Mouse (Mus musculus) kidney, adult 8-10 months (tissue): ENCODE results near the gene Fkbp8.

Experiments used
- DNase-seq, 2 experiments: peaks; one replicate each; pipeline ENCODE4 v3.0.0; 2022

Fkbp8 gene

GRCm38 (mm10) chr8:70529741-70530161 lies 2.2 kb downstream of the Fkbp8 start:
- DNase-seq: no peak

GRCm38 (mm10) chr8:70530314-70530713 lies 2.8 kb downstream of the Fkbp8 start:
- no peak for DNase-seq

DNA sequence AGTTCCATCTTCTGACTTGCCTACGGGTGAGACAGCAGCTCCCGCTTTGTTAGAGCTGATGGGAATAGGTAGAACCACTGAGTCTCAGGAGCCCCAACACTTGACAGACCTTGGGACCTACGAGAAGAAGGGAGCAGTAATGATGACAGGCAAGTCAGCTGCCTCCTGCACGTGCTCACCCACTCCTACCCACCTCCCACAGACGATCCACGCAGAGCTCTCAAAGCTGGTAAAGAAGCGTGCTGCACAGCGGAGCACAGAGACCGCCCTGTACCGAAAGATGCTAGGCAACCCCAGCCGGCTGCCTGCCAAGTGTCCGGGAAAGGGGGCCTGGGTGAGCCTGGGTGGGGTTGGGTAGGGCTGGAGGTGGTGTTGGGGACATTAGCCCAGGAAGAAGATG lies 6.8 kb downstream of the Fkbp8 start:
- DNase-seq: no peak

- DNase-seq: no peak
Measured at GRCm38 (mm10) chr8:70535221-70535620, 7.7 kb downstream of the Fkbp8 start.

DNA sequence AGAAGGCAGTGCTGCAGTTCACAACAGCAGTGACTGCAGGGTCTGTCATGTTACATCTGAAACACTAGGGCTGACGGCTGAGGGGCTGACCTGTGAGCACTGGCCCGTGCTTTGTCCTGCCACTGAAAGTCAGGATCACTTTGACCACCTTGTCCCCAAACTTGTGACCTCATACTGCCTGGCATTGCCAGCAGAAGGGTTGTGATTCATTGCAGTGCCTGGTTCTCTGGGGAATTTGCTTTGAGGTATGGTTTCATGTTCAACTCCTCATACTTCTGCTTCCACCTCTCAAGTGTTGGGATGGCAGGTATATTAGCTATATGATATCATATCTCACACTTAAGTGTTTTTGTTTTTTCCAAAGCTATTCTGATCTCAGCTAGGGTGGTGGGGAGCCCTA lies 8.2 kb downstream of the Fkbp8 start:
- no peak for DNase-seq

DNA sequence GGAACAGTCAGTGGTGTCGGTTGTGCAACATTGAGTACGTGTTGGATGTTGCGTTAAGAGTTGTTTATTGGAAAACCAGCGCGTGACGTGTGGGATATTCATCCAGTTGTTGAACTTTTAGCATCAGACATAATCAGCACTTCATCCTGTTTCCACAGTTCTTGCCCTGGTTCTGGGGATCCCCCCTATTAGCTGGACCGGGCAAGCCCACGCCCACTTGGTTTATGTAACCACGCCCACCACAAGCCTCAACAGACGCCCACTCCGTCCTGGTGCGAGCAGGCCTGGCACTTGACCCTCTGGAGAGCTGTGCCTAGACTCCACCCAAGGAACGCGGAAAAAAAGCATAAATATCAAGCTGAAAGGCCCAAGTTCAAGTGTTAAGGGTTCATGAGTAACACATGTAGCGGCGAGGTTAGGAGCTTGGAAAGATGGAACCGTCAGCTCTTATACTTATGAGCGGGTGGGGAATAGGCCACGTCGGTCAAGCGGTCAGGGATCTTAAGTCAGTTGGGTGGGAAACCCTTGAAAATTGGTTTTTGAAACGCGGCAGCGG lies 10.6 kb downstream of the Fkbp8 start:
- peak; percentile 66 to 75 for DNase-seq

GRCm38 (mm10) chr8:70538633-70539076 lies 11.1 kb downstream of the Fkbp8 start:
- peak; percentile 99 to 100 for DNase-seq

DNA sequence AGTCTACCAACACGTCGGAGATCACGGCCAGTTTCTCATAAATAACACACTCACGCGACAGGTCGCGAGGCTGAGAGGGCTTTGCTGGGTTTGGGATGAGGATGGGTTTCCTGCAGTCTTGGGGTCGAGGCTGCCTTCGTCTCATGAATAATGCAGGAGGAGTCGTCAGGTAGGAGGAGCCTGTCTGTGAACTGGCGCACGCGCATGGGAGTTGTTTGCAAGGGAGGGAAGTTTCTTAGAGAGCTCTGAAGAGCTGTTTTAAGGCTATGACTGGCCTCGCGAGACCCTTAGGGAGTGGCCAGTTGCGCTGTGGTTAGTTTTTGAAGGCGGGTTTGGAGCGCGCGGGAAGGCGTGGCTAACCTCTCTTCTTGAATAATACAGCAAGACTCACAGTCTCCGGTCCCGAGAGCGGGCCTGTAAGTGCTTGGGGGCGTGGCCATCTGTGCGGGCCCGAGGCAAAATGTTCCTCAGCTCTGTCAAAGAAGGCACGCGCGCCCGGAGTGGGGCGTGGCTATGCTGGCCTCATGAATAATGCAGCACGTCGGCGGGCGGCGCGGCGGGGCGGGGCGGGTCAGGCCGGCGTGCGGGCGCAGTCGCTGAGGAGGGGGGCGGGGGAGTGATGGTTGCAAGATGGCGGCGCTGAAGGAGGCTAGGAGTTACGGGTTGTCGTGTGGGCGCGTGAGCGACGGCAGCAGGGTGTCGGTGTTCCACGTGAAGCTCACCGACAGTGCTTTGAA lies 11.7 kb downstream of the Fkbp8 start, which contains the start of gene Ell:
TSS of gene Ell (plus strand) at position 381 of the 737 bp plus-strand sequence.
- DNase-seq: peak; percentile 100

GRCm38 (mm10) chr8:70540013-70540506 lies 12.5 kb downstream of the Fkbp8 start:
- peak in 1 of 2 experiments; percentile 24 for DNase-seq

GRCm38 (mm10) chr8:70540507-70541071 lies 13.1 kb downstream of the Fkbp8 start:
- DNase-seq: peak in 1 of 2 experiments; percentile 52

DNA sequence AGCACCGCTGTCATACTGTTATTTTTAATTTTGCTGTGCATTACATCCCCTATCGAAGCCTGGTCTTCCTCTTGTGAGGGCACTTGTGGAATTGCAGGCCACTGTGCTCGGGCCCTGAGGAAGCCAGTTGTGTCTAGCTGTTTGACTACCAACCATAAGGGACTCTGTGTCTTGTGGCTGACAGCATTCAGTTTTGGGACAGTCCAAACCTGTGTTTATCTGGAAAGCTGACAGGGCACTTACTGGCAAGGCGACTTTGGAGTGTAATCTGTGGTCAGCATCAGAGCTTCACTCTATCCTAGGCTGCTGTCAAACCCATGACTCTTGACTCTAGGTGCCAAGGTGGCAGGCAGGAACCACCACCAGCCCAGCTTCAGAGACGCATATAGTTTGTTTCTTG lies 13.6 kb downstream of the Fkbp8 start:
- DNase-seq: no peak

- peak in 1 of 2 experiments; percentile 48 for DNase-seq
Measured at GRCm38 (mm10) chr8:70544200-70544687, 16.7 kb downstream of the Fkbp8 start.

DNA sequence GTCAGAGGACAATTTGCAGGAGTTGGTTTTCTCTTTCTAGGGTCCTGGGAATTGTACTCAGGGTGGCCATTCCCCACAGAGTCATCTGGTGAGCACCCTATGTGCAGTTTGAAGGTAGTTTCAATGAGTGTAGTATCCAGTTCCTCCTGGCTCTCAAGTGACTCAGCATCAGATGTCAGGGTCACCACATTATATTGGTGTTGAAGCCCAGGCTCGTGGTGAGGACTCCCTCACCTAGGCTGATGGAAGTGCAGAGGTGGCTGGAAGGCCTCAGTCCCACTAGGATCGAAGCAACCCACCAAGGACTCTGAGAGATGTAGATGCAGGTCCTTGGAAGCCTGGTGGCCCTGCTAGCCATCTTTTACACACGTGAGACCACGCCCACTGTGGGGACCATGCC lies 18.9 kb downstream of the Fkbp8 start:
- no peak for DNase-seq

DNA sequence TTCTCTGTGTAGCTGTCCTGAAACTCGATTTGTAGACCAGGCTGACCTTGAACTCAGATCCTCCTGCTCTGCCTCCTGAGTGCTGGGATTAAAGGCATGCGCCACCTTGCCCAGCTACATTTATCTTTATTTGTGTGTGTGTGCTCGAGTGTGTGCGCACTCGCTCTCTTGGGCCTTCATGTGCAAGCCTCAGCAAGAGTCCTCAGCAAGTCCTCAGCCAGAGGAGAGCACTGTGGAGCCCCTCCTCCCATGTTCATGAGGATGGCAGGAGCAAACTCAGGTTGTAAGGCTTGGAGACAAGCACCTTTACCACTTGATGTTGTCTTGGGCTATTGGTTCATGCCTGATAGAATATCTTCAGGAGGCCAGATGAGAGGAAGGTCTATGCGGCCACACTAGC lies 20.2 kb downstream of the Fkbp8 start:
- DNase-seq: no peak

DNA sequence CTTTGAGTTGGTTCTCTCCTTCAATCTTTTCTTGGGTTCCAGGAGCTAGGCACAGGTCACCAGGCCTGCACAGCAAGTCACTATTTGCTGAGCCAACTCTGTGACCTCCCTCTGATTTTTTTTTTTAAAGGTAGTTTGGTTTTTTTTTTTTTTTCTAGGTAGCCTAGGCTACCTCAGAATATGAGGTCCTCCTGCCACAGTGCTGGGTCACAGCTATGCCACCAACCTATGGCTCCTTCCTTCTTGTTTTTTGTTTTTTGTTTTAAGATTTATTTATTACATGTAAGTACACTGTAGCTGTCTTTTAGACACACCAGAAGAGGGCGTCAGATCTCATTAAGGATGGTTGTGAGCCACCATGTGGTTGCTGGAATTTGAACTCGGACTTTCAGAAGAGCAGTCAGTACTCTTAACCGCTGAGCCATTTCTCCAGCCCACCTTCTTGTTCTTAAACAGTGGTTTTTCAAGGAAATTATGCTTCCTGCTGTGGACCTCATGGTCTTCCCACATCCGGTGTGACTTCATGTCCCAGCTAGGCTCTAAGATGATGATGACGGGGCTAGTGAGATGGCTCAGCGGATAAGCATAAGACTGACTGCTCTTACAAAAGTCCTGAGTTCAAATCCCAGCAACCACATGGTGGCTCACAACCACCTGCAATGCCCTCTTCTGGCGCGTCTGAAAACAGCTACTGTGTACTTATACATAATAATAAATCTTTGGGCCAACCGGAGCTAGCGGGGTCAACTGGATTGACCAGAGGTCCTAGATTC lies 22.1 kb downstream of the Fkbp8 start:
- DNase-seq: no peak

GRCm38 (mm10) chr8:70551558-70552161 lies 24.1 kb downstream of the Fkbp8 start:
- no peak for DNase-seq

DNA sequence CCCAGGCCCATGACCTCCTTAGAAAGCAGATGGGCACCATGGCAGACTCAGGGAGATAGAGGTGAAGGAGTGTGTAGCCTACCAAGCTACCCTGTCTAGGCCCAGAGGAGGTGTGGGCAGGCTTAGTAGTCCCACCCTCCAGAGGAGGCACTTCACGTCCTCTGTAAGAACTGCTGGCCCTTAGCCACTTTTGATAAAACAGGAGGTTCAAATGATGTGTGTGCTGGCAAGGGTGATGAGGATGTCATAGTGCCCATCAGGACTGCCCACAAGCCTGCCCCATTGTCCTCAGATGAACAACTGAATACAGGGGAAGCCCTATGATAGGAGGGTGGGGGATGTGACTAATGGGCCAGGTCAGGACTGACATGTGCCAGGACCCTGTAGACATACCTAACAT lies 25.3 kb downstream of the Fkbp8 start:
- DNase-seq: no peak

DNA sequence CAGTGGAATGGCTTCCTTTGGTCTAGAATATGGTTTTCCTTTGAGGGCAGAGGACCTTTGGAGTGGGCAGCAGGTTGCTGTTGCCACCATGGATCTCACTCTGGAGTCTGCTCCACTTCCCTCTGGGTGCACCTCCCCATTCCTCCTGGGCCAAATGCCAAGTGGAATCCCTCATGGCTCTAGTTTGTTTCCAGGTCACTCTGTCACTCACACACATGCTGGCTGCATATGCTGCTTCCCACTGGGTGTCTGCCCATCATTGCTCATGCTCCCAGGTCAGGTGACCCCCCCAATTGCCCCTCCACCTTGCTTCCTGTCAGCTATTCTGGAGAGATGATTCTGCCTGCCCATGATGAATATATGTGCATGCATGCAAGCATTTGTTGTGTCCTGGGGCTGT lies 26.2 kb downstream of the Fkbp8 start:
- DNase-seq: peak; percentile 57 to 64

GRCm38 (mm10) chr8:70555079-70555747 lies 27.7 kb downstream of the Fkbp8 start:
- DNase-seq: no peak

- no peak for DNase-seq
Measured at GRCm38 (mm10) chr8:70558334-70558733, 30.8 kb downstream of the Fkbp8 start.

DNA sequence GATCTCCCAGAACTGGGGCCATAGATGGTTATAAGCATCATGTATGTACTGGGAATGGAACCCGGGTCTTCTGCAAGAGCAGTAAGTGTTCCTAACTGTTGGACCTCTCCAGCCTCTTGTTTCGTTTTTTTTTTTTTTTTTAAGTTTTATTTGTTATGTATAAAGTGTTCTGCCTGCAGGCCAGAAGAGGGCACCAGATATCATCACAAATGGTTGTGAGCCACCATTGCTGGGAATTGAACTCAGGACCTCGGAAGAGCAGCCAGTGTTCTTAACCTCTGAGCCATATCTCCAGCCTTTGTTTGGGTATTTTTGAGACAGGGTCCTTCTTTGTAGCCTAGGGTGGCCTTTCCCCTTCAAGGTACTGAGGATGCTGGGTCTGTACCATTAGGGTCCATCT lies 31.5 kb downstream of the Fkbp8 start:
- DNase-seq: no peak

GRCm38 (mm10) chr8:70560096-70560495 lies 32.6 kb downstream of the Fkbp8 start:
- peak; percentile 71 to 75 for DNase-seq
